Mouse (Mus musculus): ENCODE measurements around the gene Rps8. TPM values are rescaled to one million over a fixed set of nuclear protein-coding genes. Genes with fewer than 3 reads are reported as not detected.

Gene Rps8
- total and polyA plus RNA-seq, 3 experiments, result 1,132 to 5,186 (median 1,156) TPM

GRCm38 (mm10) chr4:117115592-117115991, 40.5 kb downstream of the Rps8 start:
- Histone ChIP-seq H3K79me2 (ENCODE audit: control insufficient read depth, insufficient read depth, low read length, poor library complexity) (peaks cover 8% of the 10 kb centered on the region), H3K4me3 (ENCODE audit: control insufficient read depth in 1 of 2, insufficient read depth in 1 of 2, low read depth in 2 of 2, low read length in 2 of 2) (no peak overlapping the region), H3K9me3 (replicated peaks; ENCODE audit: insufficient read depth, low read length) (no peaks in the 10 kb centered on the region), H3K27me3 (ENCODE audit: control insufficient read depth in 1 of 2, insufficient read depth in 2 of 2, low read length in 2 of 2) (no peaks in the 10 kb centered on the region), H3K27ac (ENCODE audit: control insufficient read depth, low read depth, low read length) (no peak overlapping the region), H3K4me1 (ENCODE audit: control insufficient read depth in 1 of 2, insufficient read depth in 2 of 2, low read length in 2 of 2) (no peaks in the 10 kb centered on the region), H3K9ac (ENCODE audit: control insufficient read depth, low read depth, low read length, poor library complexity, severe bottlenecking) (no peak overlapping the region), H3K36me3 (ENCODE audit: control insufficient read depth in 1 of 2, insufficient read depth in 2 of 2, low read length in 2 of 2) (peaks cover 0 to 4% of the 10 kb centered on the region in 2 experiments; a peak in 2 of 4 replicates)
- TF ChIP-seq ZMIZ1 (IDR thresholded peaks at IDR 0.05; ENCODE audit: low read depth, low read length) (no peak), TAL1 (IDR thresholded peaks at IDR 0.05; ENCODE audit: low read length) (no peak), CHD2 (IDR thresholded peaks at IDR 0.05; ENCODE audit: low read length) (no peak), ZC3H11A (IDR thresholded peaks at IDR 0.05; ENCODE audit: low read depth, low read length) (no peak)
- no peak for DNase-seq (ENCODE audit: low read depth, low spot score)

- Histone ChIP-seq H3K36me3 (ENCODE audit: control insufficient read depth in 1 of 2, insufficient read depth in 2 of 2, low read length in 2 of 2) (no peaks in the 10 kb centered on the region), H3K9me3 (replicated peaks; ENCODE audit: insufficient read depth, low read length) (no peaks in the 10 kb centered on the region), H3K9ac (ENCODE audit: control insufficient read depth, low read depth, low read length, poor library complexity, severe bottlenecking) (no peak overlapping the region), H3K27me3 (ENCODE audit: control insufficient read depth in 1 of 2, insufficient read depth in 2 of 2, low read length in 2 of 2) (no peaks in the 10 kb centered on the region), H3K79me2 (ENCODE audit: control insufficient read depth, insufficient read depth, low read length, poor library complexity) (no peaks in the 10 kb centered on the region), H3K4me1 (ENCODE audit: control insufficient read depth in 1 of 2, insufficient read depth in 2 of 2, low read length in 2 of 2) (no peaks in the 10 kb centered on the region), H3K27ac (ENCODE audit: control insufficient read depth, low read depth, low read length) (no peak overlapping the region), H3K4me3 (ENCODE audit: control insufficient read depth in 1 of 2, insufficient read depth in 1 of 2, low read depth in 2 of 2, low read length in 2 of 2) (no peak overlapping the region)
- peak; percentile 53 for DNase-seq (ENCODE audit: low read depth, low spot score)
- peak; percentile 39 for TF ChIP-seq RAD21 (IDR thresholded peaks at IDR 0.05; ENCODE audit: low read depth, low read length)
- no peak for TF ChIP-seq USF1 (IDR thresholded peaks at IDR 0.05; ENCODE audit: low read depth, low read length)
- TF ChIP-seq RCOR1 (IDR thresholded peaks at IDR 0.05; ENCODE audit: low read depth, low read length), result no peak
- TF ChIP-seq SMC3 (IDR thresholded peaks at IDR 0.05; ENCODE audit: low read depth, low read length), result peak; percentile 47
- no peak for TF ChIP-seq JUND (IDR thresholded peaks at IDR 0.05; ENCODE audit: low read depth, low read length)
- peak in 2 of 3 experiments; percentile 52 to 55; a peak in 4 of 6 replicates for TF ChIP-seq CTCF (IDR thresholded peaks at IDR 0.05 in 2 of 3, conservative IDR thresholded peaks at IDR 0.05 in 1 of 3; ENCODE audit: control insufficient read depth in 1 of 3, insufficient read depth in 1 of 3, low read depth in 2 of 3, low read length in 3 of 3, poor library complexity in 1 of 3, severe bottlenecking in 1 of 3)
- TF ChIP-seq SIN3A (IDR thresholded peaks at IDR 0.05; ENCODE audit: low read length), result no peak
- no peak for TF ChIP-seq MYC (IDR thresholded peaks at IDR 0.05; ENCODE audit: low read depth, low read length)
Observed at GRCm38 (mm10) chr4:117113237-117113636, 42.8 kb downstream of the Rps8 start.

- Histone ChIP-seq H3K9ac (ENCODE audit: control insufficient read depth, low read depth, low read length, poor library complexity, severe bottlenecking) (no peak overlapping the region), H3K9me3 (replicated peaks; ENCODE audit: insufficient read depth, low read length) (no peaks in the 10 kb centered on the region), H3K27ac (ENCODE audit: control insufficient read depth, low read depth, low read length) (no peak overlapping the region), H3K27me3 (ENCODE audit: control insufficient read depth in 1 of 2, insufficient read depth in 2 of 2, low read length in 2 of 2) (no peaks in the 10 kb centered on the region), H3K4me1 (ENCODE audit: control insufficient read depth in 1 of 2, insufficient read depth in 2 of 2, low read length in 2 of 2) (no peaks in the 10 kb centered on the region), H3K36me3 (ENCODE audit: control insufficient read depth in 1 of 2, insufficient read depth in 2 of 2, low read length in 2 of 2) (no peaks in the 10 kb centered on the region), H3K79me2 (ENCODE audit: control insufficient read depth, insufficient read depth, low read length, poor library complexity) (no peaks in the 10 kb centered on the region), H3K4me3 (ENCODE audit: control insufficient read depth in 1 of 2, insufficient read depth in 1 of 2, low read depth in 2 of 2, low read length in 2 of 2) (no peak overlapping the region)
- TF ChIP-seq EP300 (IDR thresholded peaks at IDR 0.05; ENCODE audit: low read depth in 1 of 2, low read length in 2 of 2), result no peak
- TF ChIP-seq SMC3 (IDR thresholded peaks at IDR 0.05; ENCODE audit: low read depth, low read length), result no peak
- DNase-seq (ENCODE audit: low read depth, low spot score), result no peak
Observed at GRCm38 (mm10) chr4:117110985-117111384, 45.1 kb downstream of the Rps8 start.

All from MEL (cell line).